Mouse (Mus musculus): ENCODE data around the gene Adcy1. TPM values are rescaled to one million over a fixed set of nuclear protein-coding genes. Genes with fewer than 3 reads are reported as not detected.

Adcy1 gene
- total and polyA plus RNA-seq, 3 experiments = 1.2 to 2.3 (median 1.6) TPM

GRCm38 (mm10) chr11:7179276-7179675 lies 116.0 kb downstream of the Adcy1 start:
- H3K4me3 ChIP-seq = no peak overlapping the region
- no peak overlapping the region for H3K9ac ChIP-seq (ENCODE audit: low read depth, low read length)
- H3K27ac ChIP-seq = no peak overlapping the region
- intact Hi-C loops (cut with DNase I) = no loop called here
- 63% methylated on average over 2 of the region's 2 CpGs for WGBS
- no peaks in the 10 kb centered on the region for H3K4me1 ChIP-seq (ENCODE audit: control insufficient read depth, insufficient read depth, low read length)
- H3K79me2 ChIP-seq (replicated peaks; ENCODE audit: control insufficient read depth, insufficient read depth, low read length) = no peaks in the 10 kb centered on the region
- no peak for TF ChIP-seq POLR2A (IDR thresholded peaks at IDR 0.05; ENCODE audit: insufficient read depth, low read depth, low read length)
- no peak for TF ChIP-seq EP300 (IDR thresholded peaks at IDR 0.05; ENCODE audit: insufficient read depth, low read depth, low read length)
- TF ChIP-seq CTCF (IDR thresholded peaks at IDR 0.05) = no peak
- DNase-seq = no peak
- H3K36me3 ChIP-seq (ENCODE audit: control insufficient read depth, insufficient read depth, low read length) = no peaks in the 10 kb centered on the region
- no peaks in the 10 kb centered on the region for H3K27me3 ChIP-seq (ENCODE audit: control insufficient read depth, insufficient read depth, low read length)

DNA sequence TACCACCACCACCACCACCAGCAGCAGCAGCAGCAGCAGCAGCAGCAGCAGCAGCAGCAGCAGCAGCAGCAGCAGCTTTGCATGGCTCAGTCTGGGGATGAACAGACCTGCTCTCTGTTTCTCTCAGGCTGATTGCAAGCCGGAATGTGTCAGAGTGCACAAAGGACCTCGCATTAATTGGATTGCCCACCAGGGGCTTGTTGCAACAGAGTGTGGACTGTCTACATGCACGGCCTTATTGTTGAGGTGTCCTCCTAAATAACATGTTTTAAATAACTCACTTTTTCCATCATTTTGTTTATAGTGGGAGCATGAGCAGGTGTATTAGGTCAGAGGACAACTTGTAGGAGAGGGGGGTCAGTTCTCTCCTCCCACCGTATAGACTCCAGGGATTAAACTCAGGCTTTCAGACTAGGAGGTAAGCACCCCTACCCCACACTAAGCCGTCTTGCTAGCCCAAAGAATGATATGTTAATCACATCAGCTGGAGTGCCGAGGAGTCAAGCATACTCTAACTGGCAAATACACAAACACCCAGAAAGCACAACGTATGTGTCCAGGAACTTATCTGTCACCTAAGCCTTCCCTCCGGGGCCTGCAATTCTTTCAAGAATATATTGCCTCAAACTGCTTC lies 119.2 kb downstream of the Adcy1 start:
- intact Hi-C loops (cut with DNase I) = no loop called here
- no peak for DNase-seq
- H3K36me3 ChIP-seq (ENCODE audit: control insufficient read depth, insufficient read depth, low read length) = no peaks in the 10 kb centered on the region

DNA sequence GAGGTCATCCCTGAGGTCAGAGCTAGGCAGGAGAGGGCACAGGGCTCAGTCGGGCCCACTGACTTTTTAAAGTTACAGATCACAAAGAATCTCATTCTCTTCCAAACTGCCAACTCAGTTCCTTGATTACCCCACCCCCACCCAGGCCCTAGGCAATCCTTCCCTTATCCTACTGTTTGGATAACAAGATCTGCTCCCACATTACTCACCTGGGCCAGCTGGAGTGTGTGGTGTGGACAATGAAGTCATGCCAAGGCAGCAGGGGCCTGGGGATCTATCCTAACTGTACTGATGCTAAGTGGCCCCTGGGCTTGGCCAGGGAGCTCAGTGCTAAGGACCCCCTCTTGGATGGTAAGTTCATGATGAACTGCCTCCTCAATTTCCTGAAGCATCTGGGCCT lies 121.1 kb downstream of the Adcy1 start:
- H3K27ac ChIP-seq = no peak overlapping the region
- WGBS = 42% methylated on average over 1 of the region's 1 CpGs
- TF ChIP-seq POLR2A (IDR thresholded peaks at IDR 0.05; ENCODE audit: insufficient read depth, low read depth, low read length) = no peak
- no peak for TF ChIP-seq CTCF (IDR thresholded peaks at IDR 0.05)
- TF ChIP-seq EP300 (IDR thresholded peaks at IDR 0.05; ENCODE audit: insufficient read depth, low read depth, low read length) = no peak

More for the DNA sequence above, 119.2 kb downstream of the Adcy1 start:
- H3K79me2 ChIP-seq (replicated peaks; ENCODE audit: control insufficient read depth, insufficient read depth, low read length) = no peaks in the 10 kb centered on the region
- TF ChIP-seq EP300 (IDR thresholded peaks at IDR 0.05; ENCODE audit: insufficient read depth, low read depth, low read length) = no peak
- no peak overlapping the region for H3K4me3 ChIP-seq
- WGBS = 57% methylated on average over 8 of the region's 8 CpGs
- H3K9ac ChIP-seq (ENCODE audit: low read depth, low read length) = no peak overlapping the region
- no peaks in the 10 kb centered on the region for H3K27me3 ChIP-seq (ENCODE audit: control insufficient read depth, insufficient read depth, low read length)
- H3K27ac ChIP-seq = no peak overlapping the region
- H3K4me1 ChIP-seq (ENCODE audit: control insufficient read depth, insufficient read depth, low read length) = no peaks in the 10 kb centered on the region

GRCm38 (mm10) chr11:7187472-7187871 lies 124.2 kb downstream of the Adcy1 start:
- no peak for DNase-seq
- no peak overlapping the region for H3K4me3 ChIP-seq
- no peaks in the 10 kb centered on the region for H3K27me3 ChIP-seq (ENCODE audit: control insufficient read depth, insufficient read depth, low read length)
- no peaks in the 10 kb centered on the region for H3K4me1 ChIP-seq (ENCODE audit: control insufficient read depth, insufficient read depth, low read length)
- no peak overlapping the region for H3K9ac ChIP-seq (ENCODE audit: low read depth, low read length)
- no peaks in the 10 kb centered on the region for H3K36me3 ChIP-seq (ENCODE audit: control insufficient read depth, insufficient read depth, low read length)
- H3K79me2 ChIP-seq (replicated peaks; ENCODE audit: control insufficient read depth, insufficient read depth, low read length) = no peaks in the 10 kb centered on the region
- TF ChIP-seq CTCF (IDR thresholded peaks at IDR 0.05) (no peak), POLR2A (IDR thresholded peaks at IDR 0.05; ENCODE audit: insufficient read depth, low read depth, low read length) (no peak), EP300 (IDR thresholded peaks at IDR 0.05; ENCODE audit: insufficient read depth, low read depth, low read length) (no peak)
- H3K27ac ChIP-seq = no peak overlapping the region
- intact Hi-C loops (cut with DNase I) = no loop called here
- WGBS = 75% methylated on average over 8 of the region's 8 CpGs

More for the DNA sequence above, 121.1 kb downstream of the Adcy1 start:
- no peaks in the 10 kb centered on the region for H3K79me2 ChIP-seq (replicated peaks; ENCODE audit: control insufficient read depth, insufficient read depth, low read length)
- DNase-seq = no peak
- no peaks in the 10 kb centered on the region for H3K4me1 ChIP-seq (ENCODE audit: control insufficient read depth, insufficient read depth, low read length)
- no peaks in the 10 kb centered on the region for H3K36me3 ChIP-seq (ENCODE audit: control insufficient read depth, insufficient read depth, low read length)
- no peak overlapping the region for H3K9ac ChIP-seq (ENCODE audit: low read depth, low read length)
- no peaks in the 10 kb centered on the region for H3K27me3 ChIP-seq (ENCODE audit: control insufficient read depth, insufficient read depth, low read length)
- intact Hi-C loops (cut with DNase I) = no loop called here
- no peak overlapping the region for H3K4me3 ChIP-seq

DNA sequence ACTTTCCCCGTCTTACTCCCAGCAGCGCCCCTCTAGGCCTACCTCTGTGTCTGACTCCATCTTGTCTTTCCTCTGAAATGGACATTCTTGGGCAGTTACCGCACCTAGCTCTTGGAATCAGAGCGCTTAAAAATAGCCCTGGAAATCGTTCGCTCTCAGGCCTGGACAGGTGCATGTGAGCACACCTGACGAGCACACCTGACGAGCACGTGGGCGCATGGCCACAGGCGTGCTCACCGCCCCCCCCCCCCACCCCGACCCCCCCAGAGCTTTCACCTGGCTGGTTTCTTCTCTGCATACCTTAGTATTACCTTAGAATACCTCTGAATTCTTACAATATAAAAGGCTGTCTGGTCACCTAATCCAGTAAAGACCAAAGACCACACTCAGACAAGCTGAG lies 125.2 kb downstream of the Adcy1 start, which contains the start of gene Gm11985:
Gene Gm11985, minus strand, starts transcription at position 101 of the 400 bp plus-strand sequence.
- intact Hi-C loops (cut with DNase I) = no loop called here
- H3K9ac ChIP-seq (ENCODE audit: low read depth, low read length) = no peak within 1 kb of the TSS
- H3K4me1 ChIP-seq (ENCODE audit: control insufficient read depth, insufficient read depth, low read length) = no peaks in the 10 kb centered on the region
- no peak within 1 kb of the TSS for H3K4me3 ChIP-seq
- H3K27ac ChIP-seq = no peak within 1 kb of the TSS
- no peaks in the 10 kb centered on the region for H3K79me2 ChIP-seq (replicated peaks; ENCODE audit: control insufficient read depth, insufficient read depth, low read length)
- no peaks in the 10 kb centered on the region for H3K27me3 ChIP-seq (ENCODE audit: control insufficient read depth, insufficient read depth, low read length)
- no peak for TF ChIP-seq POLR2A (IDR thresholded peaks at IDR 0.05; ENCODE audit: insufficient read depth, low read depth, low read length)
- no peak for TF ChIP-seq CTCF (IDR thresholded peaks at IDR 0.05)
- no peak for TF ChIP-seq EP300 (IDR thresholded peaks at IDR 0.05; ENCODE audit: insufficient read depth, low read depth, low read length)
- H3K36me3 ChIP-seq (ENCODE audit: control insufficient read depth, insufficient read depth, low read length) = no peaks in the 10 kb centered on the region
- no peak for DNase-seq
- 83% methylated on average over 13 of the region's 13 CpGs for WGBS

DNA sequence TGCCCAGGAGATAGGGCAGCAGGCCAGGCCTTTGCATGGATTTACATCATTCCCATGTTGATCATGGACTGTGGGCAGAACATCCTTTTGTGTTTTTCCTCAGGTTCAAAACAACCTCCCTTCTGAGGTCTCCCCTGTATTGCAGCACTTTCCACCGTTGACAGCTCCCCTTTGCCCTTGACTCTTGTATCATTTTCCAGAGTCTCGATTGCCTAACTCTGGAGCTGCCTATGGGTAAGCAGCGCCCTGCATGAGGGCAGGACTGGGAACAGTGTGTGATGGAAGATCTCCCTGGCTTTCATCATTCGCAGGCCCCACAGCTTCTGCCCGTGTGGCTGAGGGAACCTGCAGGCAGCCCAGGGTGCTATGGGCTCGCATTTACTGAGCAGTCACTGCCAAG lies 129.4 kb downstream of the Adcy1 start:
- intact Hi-C loops (cut with DNase I) = no loop called here
- 39% methylated on average over 6 of the region's 6 CpGs for WGBS
- no peak for DNase-seq

More for the DNA sequence above, 129.4 kb downstream of the Adcy1 start:
- Histone ChIP-seq H3K9ac (ENCODE audit: low read depth, low read length) (no peak overlapping the region), H3K27me3 (ENCODE audit: control insufficient read depth, insufficient read depth, low read length) (no peaks in the 10 kb centered on the region), H3K4me1 (ENCODE audit: control insufficient read depth, insufficient read depth, low read length) (no peaks in the 10 kb centered on the region), H3K4me3 (no peak overlapping the region), H3K27ac (no peak overlapping the region), H3K36me3 (ENCODE audit: control insufficient read depth, insufficient read depth, low read length) (no peaks in the 10 kb centered on the region), H3K79me2 (replicated peaks; ENCODE audit: control insufficient read depth, insufficient read depth, low read length) (no peaks in the 10 kb centered on the region)
- TF ChIP-seq POLR2A (IDR thresholded peaks at IDR 0.05; ENCODE audit: insufficient read depth, low read depth, low read length) (no peak), CTCF (IDR thresholded peaks at IDR 0.05) (no peak), EP300 (IDR thresholded peaks at IDR 0.05; ENCODE audit: insufficient read depth, low read depth, low read length) (no peak)

Data from heart, adult 2 months (tissue).